Mouse (Mus musculus): ENCODE data around the gene Nhp2. TPM values are rescaled to one million over a fixed set of nuclear protein-coding genes. Genes with fewer than 3 reads are reported as not detected.
"Not testable (repeated sequence)": the region's sequence is repeated elsewhere in the genome, so short reads cannot be mapped to it uniquely, and the experiment has no call there.

Gene Nhp2
- total RNA-seq, 2 experiments from 2014 or later = 24.2 to 28.1 TPM

GRCm38 (mm10) chr11:51654891-51655290 lies 35.4 kb downstream of the Nhp2 start:
- no peak for DNase-seq (ENCODE audit: low spot score)

GRCm38 (mm10) chr11:51656798-51657521 lies 37.4 kb downstream of the Nhp2 start:
- DNase-seq (ENCODE audit: low spot score) = no peak

DNA sequence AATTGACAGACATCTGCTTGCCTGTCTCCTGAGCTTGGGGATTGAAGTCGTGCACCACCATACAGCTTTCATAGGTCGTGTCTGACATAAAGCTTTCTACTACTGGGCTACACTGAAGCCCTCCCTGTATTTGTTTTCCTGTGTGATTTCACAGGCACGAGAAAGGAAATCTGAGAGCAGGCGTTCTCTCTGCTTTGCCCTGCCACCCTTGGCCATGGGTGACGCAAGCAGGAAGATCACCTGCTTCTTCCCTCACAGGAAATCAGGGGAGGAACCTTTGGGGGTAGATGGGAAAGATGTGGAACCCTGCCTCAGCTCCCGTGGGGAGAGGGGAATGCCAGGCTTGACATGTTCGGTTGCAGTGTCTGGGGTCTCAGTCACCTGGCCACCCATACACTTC lies 38.8 kb downstream of the Nhp2 start:
- DNase-seq (ENCODE audit: low spot score) = no peak

DNA sequence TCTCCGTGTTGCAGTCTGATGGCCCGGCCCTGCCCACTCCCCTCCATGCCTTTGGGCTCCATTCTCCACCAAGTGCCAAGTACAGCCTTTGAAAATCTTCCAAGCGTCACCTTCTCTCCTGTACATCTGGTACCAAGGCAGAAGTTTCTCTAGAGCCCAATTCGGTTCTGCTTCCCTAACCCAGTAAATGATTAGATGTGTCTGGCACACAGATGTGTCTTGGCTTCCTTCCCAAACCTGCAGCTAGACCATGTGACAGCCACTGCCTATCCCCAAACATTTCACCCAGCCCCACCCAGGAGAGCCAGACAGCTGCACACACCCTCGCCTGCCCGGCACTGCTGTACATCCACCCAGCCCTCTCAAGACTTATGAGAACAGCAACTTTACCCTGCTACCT lies 39.2 kb downstream of the Nhp2 start:
- no peak for DNase-seq (ENCODE audit: low spot score)

DNA sequence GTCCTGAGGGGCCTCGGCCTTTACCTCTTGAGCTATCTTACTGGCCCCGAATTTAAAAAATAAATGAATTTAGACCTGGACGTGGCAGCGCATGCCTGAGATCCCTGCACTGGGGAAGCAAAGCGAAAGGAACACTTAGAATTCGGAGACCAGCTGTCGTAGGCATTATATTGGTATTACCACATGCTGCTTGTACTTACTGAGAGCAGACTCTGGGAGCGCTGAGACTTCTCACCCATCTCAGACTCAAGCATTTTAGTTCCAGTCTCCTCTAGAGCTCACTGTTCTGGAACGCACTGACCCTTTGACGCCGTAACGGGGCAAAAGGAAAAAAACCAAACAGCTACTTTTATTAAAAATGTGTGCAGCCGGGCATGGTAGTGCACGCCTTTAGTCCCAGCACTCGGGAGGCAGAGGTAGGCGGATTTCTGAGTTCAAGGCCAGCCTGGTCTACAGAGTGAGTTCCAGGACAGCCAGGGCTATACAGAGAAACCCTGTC lies 42.4 kb downstream of the Nhp2 start:
- DNase-seq (ENCODE audit: low spot score) = no peak

DNA sequence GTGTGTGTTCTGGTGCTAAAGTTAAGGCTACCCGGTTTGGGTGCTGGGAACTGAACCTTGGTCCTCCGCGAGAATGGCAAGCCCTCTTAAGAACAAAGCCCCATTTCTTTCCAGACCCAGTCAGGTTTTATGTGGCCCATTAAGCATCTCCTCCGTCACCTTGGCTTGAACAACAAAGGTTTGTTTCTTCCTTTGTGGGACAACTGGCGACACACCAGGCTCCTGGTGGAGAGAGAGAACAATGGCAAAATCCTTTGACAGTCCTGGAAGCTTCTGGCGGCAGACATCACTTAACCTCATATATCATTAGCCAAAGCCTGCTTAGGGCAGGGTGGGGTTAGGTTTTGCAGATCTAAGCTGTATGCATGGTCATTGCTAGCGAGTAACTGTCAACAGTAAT lies 43.1 kb downstream of the Nhp2 start:
- DNase-seq (ENCODE audit: low spot score) = no peak

- not testable (repeated sequence) for DNase-seq (ENCODE audit: low spot score)
Measured at GRCm38 (mm10) chr11:51664747-51665146, 45.2 kb downstream of the Nhp2 start.

GRCm38 (mm10) chr11:51670846-51671245 lies 51.3 kb downstream of the Nhp2 start:
- no peak for DNase-seq (ENCODE audit: low spot score)

GRCm38 (mm10) chr11:51671376-51671775 lies 51.8 kb downstream of the Nhp2 start:
- DNase-seq (ENCODE audit: low spot score) = no peak

GRCm38 (mm10) chr11:51673291-51673690 lies 53.8 kb downstream of the Nhp2 start:
- no peak for DNase-seq (ENCODE audit: low spot score)

Other genes with a start within 250 kb of the Nhp2 start
- 10 to 100 TPM; 10.9 to 11.9 TPM for gene Phykpl, start 35.0 kb upstream of the Nhp2 start, total RNA-seq (2021)
- gene Hnrnpab, start 12.9 kb upstream of the Nhp2 start, total RNA-seq (2021) = 100 to 1,000 TPM; 103 to 109 TPM
- 10 to 100 TPM; 10.7 to 12.7 TPM for gene Rmnd5b, start 16.2 kb downstream of the Nhp2 start, total RNA-seq (2021)
- 1 to 10 TPM; 2.0 to 2.6 TPM for gene N4bp3, start 31.1 kb downstream of the Nhp2 start, total RNA-seq (2021)
- under 1 TPM; 0.09 to 0.14 TPM for gene D930048N14Rik, start 31.2 kb downstream of the Nhp2 start, total RNA-seq (2021)
- 10 to 100 TPM; 40.2 to 46.1 TPM for gene 0610009B22Rik, start 69.1 kb downstream of the Nhp2 start, total RNA-seq (2021)
- 10 to 100 TPM; 32.4 to 42.5 TPM for gene Sec24a, start 143.9 kb downstream of the Nhp2 start, total RNA-seq (2021)
- gene Sar1b, start 144.0 kb downstream of the Nhp2 start, total RNA-seq (2021) = 100 to 1,000 TPM; 433 to 496 TPM
- gene Jade2, start 237.9 kb downstream of the Nhp2 start, total RNA-seq (2021) = 1 to 10 TPM; 6.5 to 9.4 TPM

All from gastrocnemius, adult 18-20 months (tissue).